Mouse (Mus musculus): ENCODE data around the gene Gdpd5. TPM values are rescaled to one million over a fixed set of nuclear protein-coding genes. Genes with fewer than 3 reads are reported as not detected.
A peak's percentile ranks its signal among the peaks of the same experiment; 100 is the strongest.

Gdpd5 gene
- polyA plus RNA-seq, 1 experiment from 2014 or later = 24.1 TPM

DNA sequence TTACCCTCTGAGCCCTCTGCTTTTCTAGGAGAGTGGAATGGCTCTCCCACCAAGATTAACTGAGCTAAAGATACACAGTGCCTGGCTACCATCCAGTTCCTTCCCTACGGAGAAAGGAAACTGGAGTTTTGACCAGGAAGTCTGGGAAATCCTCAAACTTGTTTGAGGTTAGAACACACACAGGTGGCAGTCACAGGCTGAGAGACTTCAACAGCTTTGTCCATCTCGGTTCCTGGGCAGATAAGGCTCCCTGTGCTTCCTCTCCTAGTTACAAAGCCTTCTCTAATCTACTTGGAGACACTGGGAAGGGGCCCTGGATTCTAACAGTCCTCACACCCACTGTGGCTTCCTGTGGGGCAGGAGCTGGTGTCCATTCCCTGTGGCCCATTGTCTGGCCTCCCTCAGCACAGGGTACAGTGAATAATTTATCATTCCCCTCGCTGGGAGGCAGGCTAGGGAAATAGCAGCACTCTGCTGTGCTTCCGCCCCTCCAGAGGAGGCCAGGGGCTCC is 2.9 kb downstream of the Gdpd5 start:
- Histone ChIP-seq H3K4me2 (ENCODE audit: low read depth, low read length) (peak overlapping the region; percentile 94), H3K4me1 (replicated peaks; ENCODE audit: control insufficient read depth, insufficient read depth, low read length) (peaks cover 39% of the 10 kb centered on the region), H3K27me3 (ENCODE audit: control insufficient read depth, insufficient read depth, low read depth, low read length) (no peaks in the 10 kb centered on the region), H3K36me3 (ENCODE audit: control insufficient read depth, insufficient read depth, low read length) (no peaks in the 10 kb centered on the region), H3K27ac (ENCODE audit: low read length) (peak overlapping the region; percentile 88), H3K4me3 (ENCODE audit: low read length) (peak overlapping the region; percentile 71), H3K9me3 (ENCODE audit: control insufficient read depth, low read length) (no peaks in the 10 kb centered on the region), H3K9ac (ENCODE audit: low read length) (peak overlapping the region; percentile 83)
- 8% methylated on average over 4 of the region's 4 CpGs for WGBS
- ATAC-seq (ENCODE audit: low read depth) = peak; percentile 10; the same call in 1 of the 2 replicates

GRCm38 (mm10) chr7:99386030-99386429 is 4.8 kb downstream of the Gdpd5 start:
- Histone ChIP-seq H3K4me2 (ENCODE audit: low read depth, low read length) (no peak overlapping the region), H3K9me3 (ENCODE audit: control insufficient read depth, low read length) (no peaks in the 10 kb centered on the region), H3K27ac (ENCODE audit: low read length) (no peak overlapping the region), H3K36me3 (ENCODE audit: control insufficient read depth, insufficient read depth, low read length) (no peaks in the 10 kb centered on the region), H3K4me1 (replicated peaks; ENCODE audit: control insufficient read depth, insufficient read depth, low read length) (peaks cover 33% of the 10 kb centered on the region), H3K27me3 (ENCODE audit: control insufficient read depth, insufficient read depth, low read depth, low read length) (no peaks in the 10 kb centered on the region), H3K4me3 (ENCODE audit: low read length) (no peak overlapping the region), H3K9ac (ENCODE audit: low read length) (0 out of 2 replicates have a peak overlapping the region, but pooled peaks have one; percentile 2)
- WGBS = 64% methylated on average over 5 of the region's 5 CpGs
- ATAC-seq (ENCODE audit: low read depth) = no peak

DNA sequence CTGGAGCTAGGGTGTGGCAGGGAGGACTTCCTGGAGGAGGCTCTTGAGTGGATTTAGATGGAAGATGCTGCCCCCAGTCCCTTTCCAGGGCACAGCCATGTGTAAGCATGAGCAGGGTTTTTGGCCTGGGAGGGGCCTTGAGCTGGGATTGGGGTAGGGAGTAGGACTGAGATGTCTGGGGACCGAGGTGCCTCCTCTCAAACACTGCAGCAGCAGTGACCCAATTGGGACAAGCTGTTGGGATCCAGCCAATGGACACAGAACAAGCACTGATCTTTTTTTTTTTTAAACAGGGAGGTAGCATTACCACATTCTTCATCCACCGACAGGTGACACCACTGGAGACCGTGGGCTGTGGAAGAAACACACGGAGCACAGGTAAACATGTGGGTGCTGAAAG is 5.6 kb downstream of the Gdpd5 start:
- no peaks in the 10 kb centered on the region for H3K9me3 ChIP-seq (ENCODE audit: control insufficient read depth, low read length)
- no peak for ATAC-seq (ENCODE audit: low read depth)
- H3K4me1 ChIP-seq (replicated peaks; ENCODE audit: control insufficient read depth, insufficient read depth, low read length) = peaks cover 36% of the 10 kb centered on the region
- WGBS = 72% methylated on average over 4 of the region's 4 CpGs
- H3K4me2 ChIP-seq (ENCODE audit: low read depth, low read length) = no peak overlapping the region
- no peak overlapping the region for H3K27ac ChIP-seq (ENCODE audit: low read length)
- no peak overlapping the region for H3K4me3 ChIP-seq (ENCODE audit: low read length)
- H3K27me3 ChIP-seq (ENCODE audit: control insufficient read depth, insufficient read depth, low read depth, low read length) = no peaks in the 10 kb centered on the region
- H3K9ac ChIP-seq (ENCODE audit: low read length) = no peak overlapping the region
- no peaks in the 10 kb centered on the region for H3K36me3 ChIP-seq (ENCODE audit: control insufficient read depth, insufficient read depth, low read length)

GRCm38 (mm10) chr7:99387356-99387755 is 6.1 kb downstream of the Gdpd5 start:
- 85% methylated on average over 5 of the region's 5 CpGs for WGBS
- Histone ChIP-seq H3K4me3 (ENCODE audit: low read length) (no peak overlapping the region), H3K4me2 (ENCODE audit: low read depth, low read length) (no peak overlapping the region), H3K36me3 (ENCODE audit: control insufficient read depth, insufficient read depth, low read length) (no peaks in the 10 kb centered on the region), H3K27ac (ENCODE audit: low read length) (no peak overlapping the region), H3K4me1 (replicated peaks; ENCODE audit: control insufficient read depth, insufficient read depth, low read length) (peaks cover 34% of the 10 kb centered on the region), H3K9me3 (ENCODE audit: control insufficient read depth, low read length) (no peaks in the 10 kb centered on the region), H3K27me3 (ENCODE audit: control insufficient read depth, insufficient read depth, low read depth, low read length) (no peaks in the 10 kb centered on the region), H3K9ac (ENCODE audit: low read length) (no peak overlapping the region)
- no peak for ATAC-seq (ENCODE audit: low read depth)

DNA sequence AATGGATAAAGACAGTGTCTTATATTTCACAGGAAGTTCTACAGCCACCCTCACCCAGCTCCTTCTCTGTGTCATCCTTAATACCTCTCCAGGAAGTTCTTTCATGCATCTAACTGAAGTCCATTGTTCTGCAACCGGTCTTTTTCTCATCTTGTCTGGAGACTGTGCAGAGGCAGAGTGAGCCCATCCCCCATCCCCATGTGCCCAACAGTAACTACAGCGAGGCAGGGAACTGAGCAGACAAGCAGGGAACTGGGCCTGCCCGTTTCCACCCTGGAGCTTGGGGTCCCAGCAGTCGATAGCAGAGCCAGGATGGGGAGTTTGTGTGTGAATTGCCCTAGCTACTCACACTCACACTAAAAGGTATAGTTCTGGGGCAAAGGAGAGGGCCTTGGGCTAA is 9.3 kb downstream of the Gdpd5 start:
- 47% methylated on average over 4 of the region's 4 CpGs for WGBS
- no peak overlapping the region for H3K9ac ChIP-seq (ENCODE audit: low read length)
- H3K27me3 ChIP-seq (ENCODE audit: control insufficient read depth, insufficient read depth, low read depth, low read length) = no peaks in the 10 kb centered on the region
- no peak overlapping the region for H3K27ac ChIP-seq (ENCODE audit: low read length)
- 0 out of 2 replicates have a peak, but pooled peaks have one; percentile 31 for ATAC-seq (ENCODE audit: low read depth)
- no peaks in the 10 kb centered on the region for H3K9me3 ChIP-seq (ENCODE audit: control insufficient read depth, low read length)
- H3K36me3 ChIP-seq (ENCODE audit: control insufficient read depth, insufficient read depth, low read length) = no peaks in the 10 kb centered on the region
- H3K4me2 ChIP-seq (ENCODE audit: low read depth, low read length) = no peak overlapping the region
- H3K4me1 ChIP-seq (replicated peaks; ENCODE audit: control insufficient read depth, insufficient read depth, low read length) = peaks cover 16% of the 10 kb centered on the region
- H3K4me3 ChIP-seq (ENCODE audit: low read length) = no peak overlapping the region

GRCm38 (mm10) chr7:99392696-99393095 is 11.5 kb downstream of the Gdpd5 start:
- Histone ChIP-seq H3K4me3 (ENCODE audit: low read length) (no peak overlapping the region), H3K27ac (ENCODE audit: low read length) (no peak overlapping the region), H3K36me3 (ENCODE audit: control insufficient read depth, insufficient read depth, low read length) (no peaks in the 10 kb centered on the region), H3K4me1 (replicated peaks; ENCODE audit: control insufficient read depth, insufficient read depth, low read length) (peaks cover 10% of the 10 kb centered on the region), H3K27me3 (ENCODE audit: control insufficient read depth, insufficient read depth, low read depth, low read length) (no peaks in the 10 kb centered on the region), H3K9me3 (ENCODE audit: control insufficient read depth, low read length) (no peaks in the 10 kb centered on the region), H3K9ac (ENCODE audit: low read length) (no peak overlapping the region), H3K4me2 (ENCODE audit: low read depth, low read length) (no peak overlapping the region)
- ATAC-seq (ENCODE audit: low read depth) = no peak
- WGBS = 50% methylated on average over 2 of the region's 2 CpGs

DNA sequence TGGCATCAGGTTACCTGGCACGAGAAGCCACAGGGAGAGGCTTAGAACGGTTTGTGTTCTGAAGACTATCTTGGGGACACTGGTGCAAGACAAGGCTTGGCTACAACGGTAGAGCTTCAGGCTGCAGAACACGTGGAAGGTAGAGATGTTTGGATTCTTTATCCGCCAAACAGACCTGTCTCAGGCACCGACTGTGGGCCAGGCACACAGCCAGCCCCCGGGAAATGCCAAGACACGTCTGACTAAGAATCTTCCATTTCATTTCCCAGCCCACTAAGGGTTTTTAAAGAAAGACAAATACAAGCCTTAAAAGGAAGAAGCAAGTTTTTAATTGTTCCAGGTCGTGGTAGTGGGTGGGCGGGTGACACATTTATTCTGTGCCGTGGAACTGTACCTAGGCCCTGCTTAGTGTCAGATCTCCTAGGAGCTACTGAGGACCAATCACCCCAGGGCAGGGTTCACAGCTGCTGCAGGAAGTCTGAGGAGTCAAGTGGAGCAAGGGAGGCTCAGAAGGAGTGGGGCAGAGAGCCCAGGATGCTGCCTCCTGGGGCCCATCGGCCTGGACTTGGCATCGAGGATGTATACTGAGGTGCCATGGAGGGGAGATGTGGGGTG is 12.6 kb downstream of the Gdpd5 start:
- Histone ChIP-seq H3K4me1 (replicated peaks; ENCODE audit: control insufficient read depth, insufficient read depth, low read length) (peaks cover 7% of the 10 kb centered on the region), H3K4me3 (ENCODE audit: low read length) (no peak overlapping the region), H3K36me3 (ENCODE audit: control insufficient read depth, insufficient read depth, low read length) (no peaks in the 10 kb centered on the region), H3K9ac (ENCODE audit: low read length) (no peak overlapping the region), H3K27ac (ENCODE audit: low read length) (no peak overlapping the region), H3K4me2 (ENCODE audit: low read depth, low read length) (no peak overlapping the region), H3K9me3 (ENCODE audit: control insufficient read depth, low read length) (no peaks in the 10 kb centered on the region), H3K27me3 (ENCODE audit: control insufficient read depth, insufficient read depth, low read depth, low read length) (no peaks in the 10 kb centered on the region)
- 66% methylated on average over 13 of the region's 13 CpGs for WGBS
- ATAC-seq (ENCODE audit: low read depth) = no peak

GRCm38 (mm10) chr7:99395385-99395784 is 14.2 kb downstream of the Gdpd5 start:
- H3K4me1 ChIP-seq (replicated peaks; ENCODE audit: control insufficient read depth, insufficient read depth, low read length) = peaks cover 6% of the 10 kb centered on the region; the same call in 1 of the 2 replicates
- no peak overlapping the region for H3K27ac ChIP-seq (ENCODE audit: low read length)
- no peak for ATAC-seq (ENCODE audit: low read depth)

GRCm38 (mm10) chr7:99395908-99396616 is 14.8 kb downstream of the Gdpd5 start:
- Histone ChIP-seq H3K36me3 (ENCODE audit: control insufficient read depth, insufficient read depth, low read length) (0 out of 2 replicates have a peak, but pooled peaks cover 2% of the 10 kb centered on the region), H3K27ac (ENCODE audit: low read length) (no peak overlapping the region), H3K4me3 (ENCODE audit: low read length) (no peak overlapping the region), H3K9ac (ENCODE audit: low read length) (no peak overlapping the region), H3K4me1 (replicated peaks; ENCODE audit: control insufficient read depth, insufficient read depth, low read length) (peaks cover 6% of the 10 kb centered on the region; the same call in 1 of the 2 replicates), H3K9me3 (ENCODE audit: control insufficient read depth, low read length) (no peaks in the 10 kb centered on the region), H3K27me3 (ENCODE audit: control insufficient read depth, insufficient read depth, low read depth, low read length) (no peaks in the 10 kb centered on the region), H3K4me2 (ENCODE audit: low read depth, low read length) (no peak overlapping the region)
- WGBS = 61% methylated on average over 11 of the region's 11 CpGs
- ATAC-seq (ENCODE audit: low read depth) = no peak

More at GRCm38 (mm10) chr7:99395385-99395784, 14.2 kb downstream of the Gdpd5 start:
- H3K36me3 ChIP-seq (ENCODE audit: control insufficient read depth, insufficient read depth, low read length) = 0 out of 2 replicates have a peak, but pooled peaks cover 2% of the 10 kb centered on the region
- no peak overlapping the region for H3K4me2 ChIP-seq (ENCODE audit: low read depth, low read length)
- no peaks in the 10 kb centered on the region for H3K9me3 ChIP-seq (ENCODE audit: control insufficient read depth, low read length)
- no peaks in the 10 kb centered on the region for H3K27me3 ChIP-seq (ENCODE audit: control insufficient read depth, insufficient read depth, low read depth, low read length)
- H3K4me3 ChIP-seq (ENCODE audit: low read length) = no peak overlapping the region
- H3K9ac ChIP-seq (ENCODE audit: low read length) = no peak overlapping the region
- WGBS = 78% methylated on average over 4 of the region's 4 CpGs
